ENCODE assay signal across 9 mouse cellular contexts in genomic region chr17:14165332-14165876, GRCm38 (mm10). TPM values are rescaled to one million over a fixed set of nuclear protein-coding genes. Genes with fewer than 3 reads are reported as not detected.
DNase-seq lines count a peak whose midpoint lies in the region; ATAC-seq and TF ChIP-seq lines count a peak whose summit lies in the region.
"Had no signal": no experiment of that assay in that cellular context is flagged by ENCODE, and none has a peak within 500 bp of the region (broad histone marks: within the 10 kb centered on the region; RNA-seq: fewer than 3 reads in every experiment).

No protein-coding gene starts in this region.

- no peak overlapping the region for H3K9ac ChIP-seq in liver, adult 2 months (ENCODE audit: low read depth, low read length)
- H3K9ac ChIP-seq in forebrain, embryonic 15.5 days (replicated peaks), result 0 out of 2 replicates have a peak overlapping the region, but pooled peaks have one; percentile 1
- H3K9ac ChIP-seq in neural tube, embryonic 15.5 days (replicated peaks), result no peak overlapping the region
- H3K9ac ChIP-seq: liver, embryonic 14.5 days had no signal

- no peak overlapping the region for H3K4me3 ChIP-seq in liver, adult 2 months (ENCODE audit: insufficient read depth, low read depth, low read length)
- H3K4me3 ChIP-seq in forebrain, embryonic 15.5 days, result no peak overlapping the region
- H3K4me3 ChIP-seq in neural tube, embryonic 15.5 days (replicated peaks), result no peak overlapping the region
- no peak overlapping the region for H3K4me3 ChIP-seq in thymus, adult 2 months (ENCODE audit: control insufficient read depth, insufficient read depth, low read length)

- H3K9me3 ChIP-seq in forebrain, embryonic 15.5 days, result no peaks in the 10 kb centered on the region
- no peaks in the 10 kb centered on the region for H3K9me3 ChIP-seq in neural tube, embryonic 15.5 days (replicated peaks)

- H3K27me3 ChIP-seq in liver, adult 2 months (ENCODE audit: control insufficient read depth, insufficient read depth, low read length), result no peaks in the 10 kb centered on the region
- H3K27me3 ChIP-seq in forebrain, embryonic 15.5 days, result no peaks in the 10 kb centered on the region
- H3K27me3 ChIP-seq in neural tube, embryonic 15.5 days (replicated peaks), result 0 out of 2 replicates have a peak, but pooled peaks cover 5% of the 10 kb centered on the region
- H3K27me3 ChIP-seq in thymus, adult 2 months (ENCODE audit: control insufficient read depth, insufficient read depth, low read length), result no peaks in the 10 kb centered on the region

- WGBS in liver, adult 2 months, result 28% methylated on average over 10 of the region's 10 CpGs
- under 1% methylated on average over 10 of the region's 10 CpGs for WGBS in forebrain, embryonic 15.5 days
- whole genome bisulfite sequencing in neural tube, embryonic 15.5 days, result 2% methylated on average over 10 of the region's 10 CpGs
- WGBS in thymus, adult 2 months, result 35% methylated on average over 10 of the region's 10 CpGs

- peak; percentile 66 for DNase-seq in liver, adult 2 months (ENCODE audit: extremely low read depth, low read depth, low spot score)
- DNase-seq in liver, result no peak
- peak; percentile 90 to 91 for DNase-seq in kidney, adult 8-10 months
- peak; percentile 51 to 67 for DNase-seq in left cerebral cortex, postnatal 36 days (ENCODE audit: low spot score in 2 of 2)
- DNase-seq in spleen, postnatal 36 days (ENCODE audit: low spot score in 2 of 2), result no peak
- DNase-seq in thymus, adult 2 months, result no peak

- peak; percentile 89 for ATAC-seq in forebrain, embryonic 15.5 days (replicated peaks)
- peak; percentile 62 for ATAC-seq in neural tube, embryonic 15.5 days (ENCODE audit: low FRiP score)

- no peak for TF ChIP-seq CTCF in liver, adult 2 months (IDR thresholded peaks at IDR 0.05; ENCODE audit: low read depth, low read length)
- TF ChIP-seq CTCF in thymus, adult 2 months (IDR thresholded peaks at IDR 0.05; ENCODE audit: borderline replicate concordance, control insufficient read depth, extremely low read depth, insufficient read depth, low read length, poor library complexity), result no peak

- H3K27ac ChIP-seq in liver, adult 2 months (replicated peaks; ENCODE audit: insufficient read depth, low read depth, low read length), result peak overlapping the region; percentile 73
- H3K27ac ChIP-seq in forebrain, embryonic 15.5 days (replicated peaks), result peak overlapping the region; percentile 74
- peak overlapping the region; percentile 48; the same call in 1 of the 2 replicates for H3K27ac ChIP-seq in neural tube, embryonic 15.5 days (replicated peaks)
- no peak overlapping the region for H3K27ac ChIP-seq in thymus, adult 2 months (ENCODE audit: control insufficient read depth, insufficient read depth, low read length)
- H3K27ac ChIP-seq: liver, embryonic 14.5 days had no signal

- intact Hi-C loops in left cerebral cortex, postnatal 36 days (cut with DNase I), result loop anchor here (5.0 kb wide), 1 partner anchor 37 kb away; the partner anchor contains the start of gene Dact2

- TF ChIP-seq POLR2A in liver, adult 2 months (IDR thresholded peaks at IDR 0.05; ENCODE audit: extremely low read depth, insufficient read depth, low read length), result no peak
- TF ChIP-seq POLR2A in thymus, adult 2 months (IDR thresholded peaks at IDR 0.05; ENCODE audit: control insufficient read depth, extremely low read depth, insufficient read depth, low read length, poor library complexity), result no peak

- peaks cover 19% of the 10 kb centered on the region for H3K4me1 ChIP-seq in liver, adult 2 months (ENCODE audit: control insufficient read depth, insufficient read depth, low read length)
- peaks cover 36% of the 10 kb centered on the region for H3K4me1 ChIP-seq in forebrain, embryonic 15.5 days
- peaks cover 30% of the 10 kb centered on the region for H3K4me1 ChIP-seq in neural tube, embryonic 15.5 days
- H3K4me1 ChIP-seq in thymus, adult 2 months (replicated peaks; ENCODE audit: control insufficient read depth, insufficient read depth, low read length), result no peaks in the 10 kb centered on the region

- H3K4me2 ChIP-seq in forebrain, embryonic 15.5 days (replicated peaks), result peak overlapping the region; percentile 32
- peak overlapping the region; percentile 20; the same call in 1 of the 2 replicates for H3K4me2 ChIP-seq in neural tube, embryonic 15.5 days

- H3K36me3 ChIP-seq in liver, adult 2 months (ENCODE audit: control insufficient read depth, insufficient read depth, low read length), result no peaks in the 10 kb centered on the region
- H3K36me3 ChIP-seq in forebrain, embryonic 15.5 days, result no peaks in the 10 kb centered on the region
- H3K36me3 ChIP-seq in neural tube, embryonic 15.5 days, result no peaks in the 10 kb centered on the region
- no peaks in the 10 kb centered on the region for H3K36me3 ChIP-seq in thymus, adult 2 months (ENCODE audit: control insufficient read depth, insufficient read depth, low read length)

- no peaks in the 10 kb centered on the region for H3K79me2 ChIP-seq in liver, adult 2 months (ENCODE audit: control insufficient read depth, insufficient read depth, low read length)

RNA-seq across cellular contexts. Expression of gene Dact2, which starts 38.7 kb away (rescaled TPM):
- total RNA-seq in liver, adult 2 months (2014; rRNA removed), result 5.1 and 7.2 TPM in 2 replicates
- 13.7 and 19.8 TPM in 2 replicates for polyA plus RNA-seq in liver, adult 2 months (2012; rRNA removed)
- 0.57 and 1.1 TPM in 2 replicates for polyA plus RNA-seq in forebrain, embryonic 15.5 days (2015; fragmentation: Nextera tagmentation; extraction: Ambion mirVana)
- 100 to 1,000 TPM in 1 of 2 experiments, 10 to 100 TPM in 1; 73.9 to 113 TPM for total RNA-seq in left cerebral cortex, postnatal 36 days (2021)
- 3.7 and 9.1 TPM in 2 replicates for polyA plus RNA-seq in neural tube, embryonic 15.5 days (2015; fragmentation: Nextera tagmentation; extraction: Ambion mirVana)
- 37.4 and 45.8 TPM in 2 replicates for polyA plus RNA-seq in thymus, adult 2 months (2012; rRNA removed)

Comparison
In these comparisons a context has a peak if more than half of its experiments do, and no peak if none do; other contexts are left out.
1. DNase-seq: peak in liver, adult 2 months (single experiment), kidney, adult 8-10 months (2 of 2) and left cerebral cortex, postnatal 36 days (2 of 2); none in liver (single experiment), spleen, postnatal 36 days (0 of 2) and thymus, adult 2 months (single experiment).